Mouse (Mus musculus): ENCODE measurements around the gene Rnf39. TPM values are rescaled to one million over a fixed set of nuclear protein-coding genes. Genes with fewer than 3 reads are reported as not detected.
"Not testable (repeated sequence)": the region's sequence is repeated elsewhere in the genome, so short reads cannot be mapped to it uniquely, and the experiment has no call there.

The Rnf39 gene
- polyA plus RNA-seq, 1 experiment from 2014 or later: 0.80 TPM

DNA sequence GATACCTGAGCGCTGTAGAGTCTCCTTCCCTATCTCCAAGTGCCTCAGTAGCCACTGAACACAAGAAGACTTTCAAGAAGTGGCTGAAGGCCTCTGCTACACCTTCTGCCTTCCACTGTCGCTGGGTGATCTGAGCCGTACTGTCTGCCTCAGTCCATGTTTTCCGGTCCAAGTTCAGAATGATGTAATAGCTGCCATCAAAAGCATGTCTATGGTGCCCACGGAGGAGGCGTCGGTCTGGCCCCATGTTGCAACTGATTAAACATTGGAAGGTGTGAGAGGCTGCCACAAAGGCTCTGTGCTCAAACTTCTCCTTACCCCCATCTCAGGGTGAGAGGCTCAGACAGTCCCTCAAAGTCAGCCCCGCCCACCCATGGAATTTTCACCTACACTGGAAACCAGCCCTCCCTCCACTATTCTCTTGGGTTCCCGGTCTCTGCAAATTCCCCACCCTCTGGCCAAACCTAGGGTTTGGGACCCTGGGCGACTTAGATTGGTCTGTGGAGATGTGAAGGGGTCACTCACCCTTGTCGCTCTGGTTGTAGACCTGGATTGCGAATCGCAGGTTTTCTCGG, 27.7 kb downstream of the Rnf39 start:
- Histone ChIP-seq H3K4me3 (no peak overlapping the region), H3K9ac (replicated peaks) (no peak overlapping the region), H3K4me2 (replicated peaks) (no peak overlapping the region), H3K4me1 (no peaks in the 10 kb centered on the region), H3K36me3 (no peaks in the 10 kb centered on the region), H3K27me3 (no peaks in the 10 kb centered on the region), H3K9me3 (no peaks in the 10 kb centered on the region), H3K27ac (replicated peaks) (no peak overlapping the region)
- no peak for ATAC-seq (replicated peaks)
- 90% methylated on average over 14 of the region's 14 CpGs for WGBS

DNA sequence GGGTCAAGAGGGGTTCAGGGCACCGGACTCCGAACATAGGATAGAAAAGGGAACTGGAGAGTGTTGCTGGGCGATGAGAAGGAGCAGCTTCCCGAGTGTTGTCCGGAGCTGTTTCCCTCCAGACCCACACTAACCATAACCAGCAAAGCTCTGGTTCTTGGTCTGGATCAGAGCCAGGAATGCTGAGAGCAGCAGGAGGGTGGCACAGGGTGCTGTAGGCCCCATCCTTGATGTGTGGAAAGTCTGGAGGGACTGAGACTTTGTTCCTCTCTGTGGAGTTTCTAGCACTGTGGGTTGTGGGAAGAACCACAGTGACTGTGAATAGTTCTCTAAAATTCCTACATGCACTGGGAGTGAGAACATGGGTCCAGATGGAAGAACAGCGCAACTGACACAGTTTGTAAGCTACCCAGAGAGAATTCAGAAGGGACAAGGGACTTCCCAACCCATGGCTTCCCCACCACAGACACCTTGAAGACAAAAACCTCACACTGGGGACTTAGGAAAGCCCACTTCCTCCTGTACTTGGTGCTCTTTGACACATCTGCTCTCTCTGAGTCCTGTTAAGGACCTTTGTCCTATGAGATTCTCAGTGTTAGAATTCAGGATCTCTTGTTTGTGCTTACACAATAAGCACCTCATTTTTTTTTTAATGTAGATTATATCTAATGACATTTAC, 28.6 kb downstream of the Rnf39 start:
- 91% methylated on average over 6 of the region's 6 CpGs for WGBS
- Histone ChIP-seq H3K4me3 (no peak overlapping the region), H3K27ac (replicated peaks) (no peak overlapping the region), H3K4me1 (no peaks in the 10 kb centered on the region), H3K4me2 (replicated peaks) (no peak overlapping the region), H3K9me3 (no peaks in the 10 kb centered on the region), H3K36me3 (no peaks in the 10 kb centered on the region), H3K27me3 (no peaks in the 10 kb centered on the region), H3K9ac (replicated peaks) (no peak overlapping the region)
- ATAC-seq (replicated peaks): no peak

DNA sequence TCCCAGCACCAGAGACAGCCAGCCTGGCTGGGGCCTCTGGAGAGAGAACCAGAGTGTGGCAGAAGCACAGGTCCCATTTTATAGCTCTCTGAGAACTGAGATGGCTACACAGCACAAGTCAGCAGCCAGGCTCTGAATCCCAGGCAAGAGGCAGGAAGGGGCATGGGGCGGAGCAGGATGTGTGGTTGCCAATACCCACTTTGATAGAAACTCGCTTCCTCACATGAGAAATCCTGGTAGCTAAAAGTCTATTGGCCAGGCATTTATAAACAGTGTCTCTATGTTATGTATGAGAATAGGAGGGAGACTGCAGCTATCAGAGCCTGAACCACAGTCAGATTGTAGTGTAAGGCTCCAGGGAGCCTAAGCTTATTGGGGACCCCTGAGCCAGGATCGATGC, 30.1 kb downstream of the Rnf39 start:
- ATAC-seq (replicated peaks): no peak
- Histone ChIP-seq H3K9me3 (no peaks in the 10 kb centered on the region), H3K27ac (replicated peaks) (no peak overlapping the region), H3K9ac (replicated peaks) (no peak overlapping the region), H3K4me1 (no peaks in the 10 kb centered on the region), H3K4me2 (replicated peaks) (no peak overlapping the region), H3K4me3 (no peak overlapping the region), H3K36me3 (no peaks in the 10 kb centered on the region), H3K27me3 (no peaks in the 10 kb centered on the region)
- 92% methylated on average over 3 of the region's 3 CpGs for WGBS

DNA sequence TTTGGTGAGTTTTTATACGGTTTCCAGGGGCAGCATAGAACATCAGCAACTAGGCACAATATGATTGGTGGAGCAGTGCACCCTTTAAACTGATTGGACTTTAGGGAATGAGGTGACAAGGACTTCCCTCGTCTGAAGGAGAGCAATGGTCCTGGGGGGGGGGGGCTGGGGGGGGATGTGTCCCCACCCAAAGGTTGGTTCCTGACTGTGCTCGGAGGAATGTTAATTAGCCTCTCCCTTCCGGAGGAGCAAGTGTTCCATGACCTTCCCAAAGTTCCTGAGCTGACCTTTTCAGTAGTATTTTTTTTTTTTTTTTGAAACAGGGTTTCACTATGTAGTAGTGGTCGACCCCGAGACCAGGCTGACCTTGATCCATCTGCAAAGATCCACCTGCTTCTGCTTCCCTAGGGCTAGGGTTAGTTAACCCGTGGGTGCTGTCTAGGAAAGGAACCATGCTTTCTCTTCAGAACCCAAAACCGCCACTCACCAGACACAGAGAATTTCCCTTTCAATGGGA, 30.6 kb downstream of the Rnf39 start:
- no peaks in the 10 kb centered on the region for H3K9me3 ChIP-seq
- H3K27ac ChIP-seq (replicated peaks): no peak overlapping the region
- ATAC-seq (replicated peaks): no peak
- H3K4me2 ChIP-seq (replicated peaks): no peak overlapping the region
- no peaks in the 10 kb centered on the region for H3K36me3 ChIP-seq
- no peaks in the 10 kb centered on the region for H3K27me3 ChIP-seq
- 75% methylated on average over 8 of the region's 8 CpGs for WGBS
- no peak overlapping the region for H3K9ac ChIP-seq (replicated peaks)
- no peak overlapping the region for H3K4me3 ChIP-seq
- H3K4me1 ChIP-seq: no peaks in the 10 kb centered on the region

DNA sequence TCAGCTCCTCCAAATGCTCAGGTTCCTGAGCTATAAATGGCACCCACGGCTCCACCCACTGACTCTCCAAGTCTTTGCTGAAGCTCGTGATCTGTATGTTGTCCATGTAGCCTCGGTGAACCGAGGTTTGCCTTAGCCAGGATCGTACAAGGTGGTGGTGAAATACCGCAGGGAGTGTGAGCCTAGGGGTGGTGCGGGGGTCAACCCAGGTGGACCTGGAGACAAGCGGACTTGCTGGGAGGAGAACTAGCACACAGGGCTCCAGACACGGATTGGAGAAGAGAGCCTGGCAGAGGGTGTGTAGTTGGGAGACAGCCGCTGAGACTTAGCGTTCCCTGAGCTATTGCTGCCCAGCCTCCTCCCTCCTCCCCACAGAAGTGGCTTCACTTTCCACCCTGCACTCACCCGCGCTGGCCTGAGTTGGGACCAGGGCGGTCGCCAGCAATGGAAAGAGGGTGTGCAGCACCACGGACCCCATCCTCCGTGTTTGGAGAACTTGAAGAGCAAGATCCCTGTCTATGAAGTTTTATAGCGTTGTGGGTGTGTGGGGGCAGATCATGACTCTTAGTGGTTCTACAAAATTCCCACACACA, 38.6 kb downstream of the Rnf39 start, which contains the start of gene 2410137M14Rik:
TSS of gene 2410137M14Rik (minus strand) at position 17 of the 593 bp plus-strand sequence.
- Histone ChIP-seq H3K27me3 (0 out of 2 replicates have a peak, but pooled peaks cover 4% of the 10 kb centered on the region), H3K4me3 (no peak within 1 kb of the TSS), H3K4me1 (no peaks in the 10 kb centered on the region), H3K27ac (replicated peaks) (no peak within 1 kb of the TSS), H3K9me3 (no peaks in the 10 kb centered on the region), H3K9ac (replicated peaks) (no peak within 1 kb of the TSS), H3K36me3 (no peaks in the 10 kb centered on the region), H3K4me2 (replicated peaks) (no peak within 1 kb of the TSS)
- 15% methylated on average over 18 of the region's 18 CpGs for WGBS
- ATAC-seq (replicated peaks): no peak

DNA sequence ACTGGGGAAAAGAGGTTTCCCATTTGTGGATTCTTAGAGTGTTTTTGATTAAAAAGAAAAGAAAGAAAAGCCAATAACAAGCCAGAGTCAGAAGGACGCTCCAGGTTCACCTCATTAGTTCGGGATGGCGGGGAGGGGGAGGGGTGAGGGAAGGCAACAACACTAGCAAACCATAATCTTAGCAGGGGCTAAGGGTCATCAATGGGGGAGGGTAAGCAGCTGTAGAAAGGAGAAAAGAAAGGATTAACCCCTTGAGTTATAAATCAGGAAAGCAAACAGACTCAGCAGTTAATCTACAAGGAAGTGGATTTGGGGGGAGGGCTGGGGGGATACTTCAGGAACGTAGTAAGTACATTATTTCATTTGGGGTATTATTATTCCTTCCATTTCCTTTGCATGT, 39.1 kb downstream of the Rnf39 start:
- Histone ChIP-seq H3K4me3 (no peak overlapping the region), H3K4me2 (replicated peaks) (no peak overlapping the region), H3K4me1 (no peaks in the 10 kb centered on the region), H3K27me3 (peaks cover 4% of the 10 kb centered on the region; the same call in 1 of the 2 replicates), H3K9ac (replicated peaks) (no peak overlapping the region), H3K9me3 (no peaks in the 10 kb centered on the region), H3K36me3 (no peaks in the 10 kb centered on the region), H3K27ac (replicated peaks) (no peak overlapping the region)
- WGBS: 3% methylated on average over 4 of the region's 4 CpGs
- no peak for ATAC-seq (replicated peaks)

DNA sequence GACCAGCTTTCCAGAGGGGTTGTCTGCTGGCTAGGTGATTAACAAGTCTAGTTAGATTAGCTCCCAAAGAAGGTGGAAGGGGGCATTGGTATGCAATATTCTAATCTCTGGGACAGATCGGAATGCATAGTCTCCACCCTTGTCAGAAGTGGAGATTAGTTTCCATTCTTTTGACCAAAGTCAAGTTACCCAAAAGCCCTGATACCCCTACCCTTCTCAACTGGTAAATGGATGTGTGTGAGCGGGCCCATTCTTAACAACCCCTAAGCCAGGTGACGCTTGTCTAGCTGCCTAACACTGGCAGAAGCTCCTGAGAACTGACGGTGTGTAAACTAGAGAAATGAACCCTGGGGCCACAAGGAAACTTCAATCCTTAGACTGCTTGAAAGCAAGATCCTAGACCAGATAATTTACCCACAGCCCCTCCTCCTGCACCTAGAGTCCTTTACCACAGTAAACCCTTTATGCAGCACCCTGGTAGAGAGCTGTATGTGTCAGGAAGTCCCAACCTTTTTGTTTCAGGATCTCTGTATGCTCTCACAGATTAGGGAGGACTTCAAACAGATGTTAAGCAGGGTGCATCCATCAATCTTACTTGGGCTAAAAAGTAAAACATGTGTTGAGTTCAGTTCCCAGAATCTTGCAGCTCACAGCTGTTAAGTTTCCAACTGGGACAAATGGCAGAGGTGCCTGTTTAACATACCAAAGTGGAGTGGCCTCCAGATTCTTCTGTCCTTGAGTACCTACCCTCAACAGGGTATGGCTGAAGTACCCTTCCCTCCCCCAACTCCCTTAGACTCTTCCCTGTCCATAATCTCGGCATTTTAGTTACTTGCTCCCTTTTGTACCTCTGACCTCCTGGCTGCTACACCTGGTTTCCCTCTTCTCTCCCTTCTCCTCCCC, 39.8 kb downstream of the Rnf39 start:
- Histone ChIP-seq H3K4me3 (no peak overlapping the region), H3K27ac (replicated peaks) (no peak overlapping the region)
- WGBS: 37% methylated on average over 5 of the region's 5 CpGs

DNA sequence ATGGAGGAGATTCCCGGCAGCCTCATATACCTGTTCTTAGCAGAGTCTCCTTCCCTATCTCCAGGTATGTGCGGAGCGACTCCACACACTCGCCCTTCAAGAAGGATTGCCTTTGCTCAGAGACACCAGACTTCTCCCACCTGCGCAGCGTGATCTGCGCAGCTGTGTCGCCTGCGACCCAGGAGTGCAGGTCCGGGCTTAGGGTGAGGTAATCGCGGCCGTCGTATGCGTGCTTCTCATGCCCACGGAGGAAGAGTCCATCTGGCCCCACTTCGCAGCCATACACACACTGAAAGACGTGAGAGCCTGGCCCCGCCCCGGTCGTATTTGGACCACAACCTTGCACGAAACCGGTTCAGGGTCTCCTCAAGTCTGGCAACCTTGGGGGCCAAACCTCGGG, 45.8 kb downstream of the Rnf39 start:
- Histone ChIP-seq H3K4me2 (replicated peaks) (0 out of 2 replicates have a peak overlapping the region, but pooled peaks have one; percentile 9), H3K27me3 (peaks cover 19% of the 10 kb centered on the region), H3K4me1 (no peaks in the 10 kb centered on the region), H3K9me3 (no peaks in the 10 kb centered on the region), H3K27ac (replicated peaks) (no peak overlapping the region), H3K36me3 (no peaks in the 10 kb centered on the region), H3K9ac (replicated peaks) (no peak overlapping the region), H3K4me3 (no peak overlapping the region)
- ATAC-seq (replicated peaks): no peak
- WGBS: 6% methylated on average over 24 of the region's 24 CpGs

More for the DNA sequence above, 39.8 kb downstream of the Rnf39 start:
- H3K9me3 ChIP-seq: no peaks in the 10 kb centered on the region
- peaks cover 7% of the 10 kb centered on the region for H3K27me3 ChIP-seq
- H3K9ac ChIP-seq (replicated peaks): no peak overlapping the region
- no peaks in the 10 kb centered on the region for H3K4me1 ChIP-seq
- no peaks in the 10 kb centered on the region for H3K36me3 ChIP-seq
- no peak for ATAC-seq (replicated peaks)
- H3K4me2 ChIP-seq (replicated peaks): no peak overlapping the region

DNA sequence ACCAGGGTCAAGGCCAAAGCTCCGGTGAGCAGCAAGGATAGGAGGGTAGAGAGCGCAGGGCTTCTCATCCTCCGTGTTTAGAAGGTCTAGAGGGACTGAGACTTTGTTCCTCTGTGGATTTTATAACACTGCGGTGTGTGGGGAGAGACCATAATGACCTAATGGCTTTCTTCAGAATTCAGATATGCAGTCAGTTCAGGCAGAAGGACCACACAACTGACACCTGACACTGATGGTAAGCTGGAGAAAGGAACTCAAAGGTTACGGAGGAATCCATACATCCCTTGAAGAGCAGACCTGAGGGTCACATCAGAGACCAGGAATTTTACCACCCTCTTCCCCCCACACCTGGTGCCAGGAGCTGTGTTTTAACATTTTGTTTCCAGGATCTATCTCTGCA, 46.7 kb downstream of the Rnf39 start, which contains the start of gene H2-M5:
TSS of gene H2-M5 (minus strand) at position 101 of the 400 bp plus-strand sequence.
- no peaks in the 10 kb centered on the region for H3K9me3 ChIP-seq
- no peaks in the 10 kb centered on the region for H3K4me1 ChIP-seq
- no peaks in the 10 kb centered on the region for H3K36me3 ChIP-seq
- no peak within 1 kb of the TSS for H3K27ac ChIP-seq (replicated peaks)
- peaks cover 19% of the 10 kb centered on the region for H3K27me3 ChIP-seq
- ATAC-seq (replicated peaks): no peak
- H3K4me3 ChIP-seq: no peak within 1 kb of the TSS
- 0 out of 2 replicates have a peak within 1 kb of the TSS, but pooled peaks have one; percentile 9 for H3K4me2 ChIP-seq (replicated peaks)
- no peak within 1 kb of the TSS for H3K9ac ChIP-seq (replicated peaks)
- WGBS: 24% methylated on average over 5 of the region's 5 CpGs

DNA sequence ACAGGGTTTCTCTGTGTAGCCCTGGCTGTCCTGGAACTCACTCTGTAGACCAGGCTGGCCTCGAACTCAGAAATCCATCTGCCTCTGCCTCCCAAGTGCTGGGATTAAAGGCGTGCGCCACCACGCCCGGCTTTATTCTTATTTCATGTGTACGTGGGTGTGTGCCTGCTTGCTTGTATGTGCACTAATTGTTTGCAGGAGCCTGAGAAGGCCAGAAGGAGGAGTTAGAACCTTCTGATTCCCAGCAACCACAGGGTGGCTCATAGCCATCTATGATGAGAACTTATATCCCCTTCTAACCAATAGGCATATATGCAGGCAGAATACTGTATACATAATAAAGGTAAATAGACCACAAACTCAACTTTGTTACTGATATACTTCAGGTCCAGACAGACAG, 47.9 kb downstream of the Rnf39 start:
- not testable (repeated sequence) for H3K9me3 ChIP-seq; H3K36me3 ChIP-seq; H3K9ac ChIP-seq (replicated peaks); H3K4me2 ChIP-seq (replicated peaks); H3K4me1 ChIP-seq; H3K4me3 ChIP-seq; H3K27ac ChIP-seq (replicated peaks); ATAC-seq (replicated peaks)
- WGBS: 90% methylated on average over 6 of the region's 6 CpGs
- peaks cover 19% of the 10 kb centered on the region for H3K27me3 ChIP-seq

DNA sequence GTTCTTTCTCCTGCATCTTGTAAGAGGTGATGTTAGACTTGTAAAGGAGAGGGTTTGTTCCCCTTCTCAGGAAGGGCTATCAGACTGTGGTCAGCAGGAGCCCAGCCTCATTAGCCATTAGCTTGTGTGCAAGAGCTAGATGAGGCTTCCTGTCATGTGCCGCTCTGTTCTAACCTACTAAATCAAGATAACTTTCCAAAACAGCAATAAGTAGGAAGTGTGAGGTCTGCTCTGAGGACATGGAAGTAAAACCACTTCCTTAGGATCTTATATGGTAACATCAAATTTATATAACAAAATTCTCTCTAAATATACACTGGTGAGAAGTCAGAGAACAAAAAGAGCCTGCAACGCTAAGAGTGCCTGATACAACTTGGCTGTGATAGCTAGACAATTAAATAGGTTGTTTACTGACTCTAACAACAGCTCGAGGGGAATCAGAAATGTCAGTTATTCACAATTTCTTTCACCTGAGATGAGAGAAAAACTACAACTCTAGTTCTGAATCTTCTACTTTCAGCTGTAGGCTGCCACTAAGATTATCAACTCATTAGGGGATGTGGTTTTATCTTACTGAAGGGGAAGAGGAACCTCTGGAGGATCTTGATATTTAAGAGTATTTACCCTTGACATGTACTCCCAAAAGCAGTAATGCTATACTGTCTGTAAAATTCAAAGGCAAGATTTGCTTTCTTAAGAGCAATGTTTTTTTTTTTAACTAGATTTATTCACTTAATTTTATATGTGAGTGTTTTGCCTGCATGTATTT, 49.8 kb downstream of the Rnf39 start:
- H3K4me3 ChIP-seq: no peak overlapping the region
- H3K4me1 ChIP-seq: no peaks in the 10 kb centered on the region
- 80% methylated on average over 3 of the region's 3 CpGs for WGBS
- no peaks in the 10 kb centered on the region for H3K36me3 ChIP-seq
- no peaks in the 10 kb centered on the region for H3K9me3 ChIP-seq
- H3K27me3 ChIP-seq: peaks cover 16% of the 10 kb centered on the region
- H3K27ac ChIP-seq (replicated peaks): no peak overlapping the region
- no peak overlapping the region for H3K9ac ChIP-seq (replicated peaks)
- ATAC-seq (replicated peaks): no peak
- no peak overlapping the region for H3K4me2 ChIP-seq (replicated peaks)
